Mouse (Mus musculus) right cerebral cortex, postnatal 36 days (tissue): Measurements from ENCODE around the gene Pola2.
A peak's percentile ranks its signal among the peaks of the same experiment; 100 is the strongest.

Source experiments
- DNase-seq, 2 experiments: peaks; one replicate each; pipeline ENCODE4 v3.0.0; 2022; ENCODE audit warnings: low spot score in 2 of 2, mixed read lengths in 1 of 2

The Pola2 gene

DNA sequence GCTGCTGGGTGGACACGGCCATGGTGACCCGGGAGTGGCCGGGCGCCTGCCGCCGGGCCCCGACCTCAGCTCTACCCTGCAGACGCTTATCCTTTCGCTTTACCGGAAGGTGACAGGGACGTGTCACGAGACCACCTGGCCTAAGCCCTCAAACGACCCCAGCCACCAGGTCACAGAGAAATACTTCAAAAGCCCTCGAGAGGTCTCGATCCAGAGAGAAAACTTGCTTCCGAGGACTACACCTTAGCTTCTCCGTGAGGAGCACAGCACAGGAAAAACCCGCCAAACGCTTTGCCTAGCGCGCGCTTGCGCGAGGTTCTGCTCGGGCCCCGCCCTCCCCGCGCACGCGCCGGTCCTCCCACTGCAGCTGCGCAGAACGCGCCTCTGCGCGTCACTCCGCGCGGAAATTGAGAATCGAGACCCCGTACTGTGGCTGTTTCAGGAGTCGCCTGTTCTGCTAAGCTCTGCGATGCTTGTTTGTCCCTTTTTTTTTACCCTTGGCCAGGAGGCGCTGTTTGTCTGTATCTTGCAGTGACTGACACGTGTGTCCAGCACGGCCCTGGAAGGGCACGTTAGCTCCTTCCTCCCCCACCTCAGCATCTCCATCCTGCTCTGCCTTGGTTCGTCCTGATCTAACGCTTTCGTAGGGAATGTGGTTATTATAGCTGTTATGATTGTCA, at the start of gene Pola2:
TSS of gene Pola2 (minus strand) at position 320 of the 680 bp plus-strand sequence.
- peak; percentile 75 to 77 for DNase-seq

DNA sequence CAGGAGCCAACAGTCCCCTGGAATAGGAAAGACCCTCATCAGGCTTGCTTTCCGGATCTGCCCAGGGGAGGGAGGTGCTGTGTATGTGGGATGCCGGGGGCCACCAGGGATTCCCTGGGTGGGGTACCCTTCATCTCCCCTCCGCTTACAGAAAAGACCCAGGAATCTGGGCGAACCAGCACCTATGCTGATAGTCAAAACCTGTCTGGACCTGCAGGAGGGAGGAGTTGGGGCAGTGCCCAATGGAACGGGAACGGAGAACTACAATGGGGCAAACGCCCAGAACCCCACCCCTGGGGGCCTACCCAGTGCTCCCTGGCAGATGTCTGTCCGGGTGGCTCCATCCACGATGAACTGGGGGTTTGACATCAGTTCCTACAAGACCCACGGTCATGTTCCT, 49.7 kb upstream of the Pola2 start:
- DNase-seq = no peak

DNA sequence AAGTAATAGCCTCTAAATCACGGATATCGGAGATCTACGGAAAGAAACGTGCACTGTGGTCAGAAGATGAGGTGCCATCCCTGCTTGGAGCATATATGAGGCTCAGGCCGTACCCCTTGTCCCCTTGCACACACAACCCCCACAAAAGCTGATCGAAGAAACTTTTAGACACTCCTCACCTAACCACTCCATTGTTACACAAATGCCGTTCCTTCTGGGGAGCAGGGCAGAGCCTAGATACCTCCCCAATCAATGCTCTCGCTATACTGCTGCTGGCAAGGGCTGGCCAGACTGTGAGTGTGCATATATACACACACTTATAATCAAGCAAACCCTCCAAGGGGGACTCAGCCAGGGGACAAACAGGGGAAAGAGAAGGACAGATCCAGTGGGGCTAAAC, 45.1 kb upstream of the Pola2 start:
- DNase-seq = no peak

DNA sequence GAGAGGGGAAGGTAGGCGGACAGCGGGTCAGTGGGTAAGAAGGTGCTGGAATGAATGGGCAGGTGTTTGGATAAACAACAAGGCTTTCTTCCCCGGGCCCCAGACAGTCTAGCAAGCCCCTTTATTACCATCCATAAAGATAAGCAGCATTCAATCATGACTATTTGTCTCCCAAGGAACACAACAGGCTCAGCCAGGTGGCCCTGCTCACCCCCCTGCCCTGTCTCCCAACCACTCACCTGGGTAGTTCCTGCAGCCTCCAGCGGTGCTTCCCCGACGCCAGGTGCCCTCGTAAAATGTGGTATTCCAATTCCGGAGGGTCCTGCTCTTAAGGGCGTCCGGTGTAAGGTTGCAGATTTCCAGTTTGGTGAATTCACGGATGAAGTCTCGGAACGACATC, 43.0 kb upstream of the Pola2 start:
- DNase-seq = no peak

DNA sequence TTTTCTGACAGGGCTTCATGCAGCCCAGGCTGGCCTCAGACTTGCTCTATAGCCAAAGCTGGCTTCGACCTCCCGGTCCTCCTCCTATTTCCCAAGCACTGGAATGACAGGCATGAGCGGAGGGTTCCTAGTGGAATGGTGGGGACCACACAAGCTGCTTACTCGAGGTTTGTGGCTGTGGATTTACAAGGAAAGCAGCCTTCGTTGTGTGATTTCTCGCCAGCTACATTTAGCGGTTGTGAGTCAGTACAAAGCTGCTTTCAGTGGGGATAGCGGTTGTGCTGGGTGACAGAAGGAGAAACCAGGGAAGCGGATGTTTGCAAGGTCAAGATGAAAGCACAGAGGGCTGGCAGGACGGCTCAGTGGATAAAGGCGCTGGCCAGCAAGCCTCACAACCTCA, 41.5 kb upstream of the Pola2 start:
- DNase-seq = no peak

DNA sequence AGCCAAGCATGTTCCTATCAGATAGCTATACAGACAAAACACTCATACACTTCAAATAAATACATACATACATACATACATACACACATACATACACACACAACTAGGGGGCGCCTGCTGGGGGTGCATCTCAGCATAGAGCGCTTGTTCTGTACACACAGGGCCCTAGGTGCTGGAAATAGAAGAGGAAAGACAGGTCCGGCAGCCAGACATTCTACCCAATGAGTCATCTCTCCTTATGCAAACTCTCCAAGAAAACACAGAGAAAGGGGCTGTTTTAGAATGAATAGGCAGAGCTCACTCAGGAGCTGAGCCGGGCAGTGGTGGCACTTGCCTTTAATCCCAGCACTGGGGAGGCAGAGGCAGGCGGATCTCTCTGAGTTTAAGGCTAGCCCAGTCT, 36.0 kb upstream of the Pola2 start:
- no peak for DNase-seq

DNA sequence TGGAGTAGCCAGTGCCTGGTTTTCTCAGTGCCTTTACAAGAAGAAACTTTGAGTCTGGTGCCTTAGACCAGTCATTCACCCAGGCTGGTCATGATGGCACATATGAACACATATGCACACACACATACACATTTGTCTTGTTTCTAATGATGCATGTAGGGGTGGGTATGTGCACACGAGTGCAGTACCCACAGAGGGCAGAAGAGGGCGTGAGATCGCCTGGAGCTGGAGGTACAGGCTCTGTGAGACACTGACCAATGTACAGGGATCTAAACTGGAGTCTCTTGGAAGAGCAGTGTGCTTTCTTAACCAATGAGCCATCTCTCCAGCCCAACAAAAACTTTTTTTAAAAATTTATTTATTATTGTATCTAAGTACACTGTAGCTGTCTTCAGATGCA, 34.2 kb upstream of the Pola2 start:
- no peak for DNase-seq

DNA sequence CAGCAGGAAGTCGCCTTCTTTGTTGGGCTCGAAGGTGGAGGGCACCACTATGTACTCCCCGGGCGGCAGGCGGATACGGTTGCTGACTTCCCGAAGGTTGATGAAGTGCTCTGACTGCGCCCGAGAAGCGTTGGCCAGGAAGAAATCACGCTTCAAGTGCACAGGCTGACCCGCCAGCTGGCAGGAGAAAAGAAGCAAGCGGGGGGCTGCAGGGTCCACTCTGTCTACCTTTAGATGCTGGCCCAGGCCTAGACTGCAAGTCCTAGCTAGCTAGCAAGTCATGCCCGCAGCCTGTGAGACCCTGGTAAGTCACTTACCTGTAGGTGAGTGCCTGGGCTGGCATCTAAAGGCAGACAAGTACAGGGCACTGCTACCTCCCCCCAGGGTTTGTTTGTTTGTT, 30.7 kb upstream of the Pola2 start:
- no peak for DNase-seq

DNA sequence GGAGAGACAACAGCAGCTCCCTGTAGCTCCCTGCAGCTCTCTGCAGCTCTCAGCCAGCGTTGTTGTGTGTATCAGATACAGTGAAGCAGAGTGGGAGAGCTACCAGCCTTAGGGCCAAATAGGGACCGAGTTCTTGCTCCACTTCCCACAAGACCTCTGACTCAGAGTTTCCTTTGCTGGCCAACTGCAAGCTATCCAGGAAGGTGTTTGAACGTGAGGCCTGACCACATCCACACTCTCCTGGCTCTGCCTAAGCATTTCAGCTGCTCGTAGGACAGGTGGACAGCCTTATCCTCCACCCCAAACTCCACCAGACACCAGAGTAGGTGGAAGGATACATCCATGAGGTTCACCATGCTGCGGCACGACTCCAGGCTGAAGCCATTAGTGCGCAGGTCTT, 28.0 kb upstream of the Pola2 start:
- no peak for DNase-seq

DNA sequence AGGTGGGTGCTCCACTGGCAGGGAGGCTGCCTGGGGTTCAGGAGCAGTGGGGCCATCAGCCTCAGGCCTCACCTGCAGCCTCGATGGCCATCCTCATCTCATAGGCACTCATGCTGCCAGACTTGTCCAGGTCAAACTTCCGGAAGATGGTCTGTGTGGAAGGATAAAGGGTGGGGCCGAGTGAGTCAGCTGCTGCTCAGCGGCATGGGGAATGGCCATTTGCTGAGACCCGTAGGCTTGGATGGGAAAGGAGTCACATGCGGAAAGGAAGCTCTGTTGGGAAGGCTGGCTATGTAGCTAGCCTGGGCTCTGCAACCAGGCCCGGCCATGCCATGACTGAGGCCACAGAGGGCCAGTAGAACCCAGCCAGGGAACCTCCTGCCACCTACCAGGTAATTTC, 27.5 kb upstream of the Pola2 start:
- DNase-seq = no peak

DNA sequence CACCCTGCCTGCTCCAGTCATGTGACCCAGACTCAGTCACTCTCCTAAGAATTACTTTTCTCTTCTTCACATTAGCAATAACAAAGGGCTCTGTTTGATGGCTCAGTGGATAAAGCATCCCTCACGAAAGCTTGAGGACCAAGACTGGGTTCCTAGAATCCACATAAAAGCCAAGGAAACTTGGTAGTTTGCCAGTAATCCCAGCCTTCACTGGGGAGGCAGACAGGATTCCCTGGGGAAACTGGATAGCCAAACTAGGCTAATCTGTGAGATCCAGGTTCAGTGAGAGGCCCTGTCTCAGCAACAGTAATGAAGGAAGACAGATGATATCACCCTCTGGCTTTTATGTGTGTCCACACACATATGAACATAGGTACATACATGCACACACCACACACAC, 26.9 kb upstream of the Pola2 start:
- no peak for DNase-seq

DNA sequence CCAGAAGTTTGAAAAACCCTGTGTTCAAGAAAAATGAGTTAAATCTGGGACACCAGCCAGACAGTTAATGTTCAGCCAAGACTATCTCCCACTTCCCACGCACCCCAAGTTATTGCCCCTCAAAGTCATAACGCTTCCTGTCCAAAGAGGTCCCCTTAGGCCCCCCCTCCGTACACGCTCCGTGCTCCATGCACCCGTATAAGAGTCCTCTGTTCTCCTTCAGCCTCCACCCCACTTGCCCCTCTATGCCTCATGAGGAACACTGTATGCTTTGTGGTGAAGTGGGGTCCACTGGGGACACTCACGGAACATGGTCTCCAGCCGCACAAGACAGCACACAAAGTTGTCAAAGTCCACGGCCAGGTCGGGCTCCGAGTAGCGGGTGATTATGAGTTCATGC, 26.0 kb upstream of the Pola2 start:
- no peak for DNase-seq

DNA sequence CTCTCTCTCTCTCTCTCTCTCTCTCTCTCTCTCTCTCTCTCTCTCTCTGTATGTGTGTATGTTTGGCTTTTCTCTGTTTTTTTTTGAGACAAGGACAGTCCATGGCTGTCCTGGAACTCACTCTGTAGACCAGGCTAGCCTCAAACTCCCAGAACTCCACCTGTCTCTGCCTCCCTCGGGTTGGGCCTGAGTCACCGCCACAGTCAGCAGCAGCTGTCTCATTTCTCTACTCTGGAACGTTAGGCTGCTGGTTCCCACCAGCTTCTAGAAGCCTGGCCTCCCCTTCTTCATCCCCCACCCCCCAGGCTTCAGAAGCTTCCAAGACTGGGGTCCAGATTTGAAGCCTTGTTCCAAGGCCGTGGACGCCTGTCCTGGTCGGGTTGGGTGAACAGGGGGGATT, 25.6 kb upstream of the Pola2 start:
- no peak for DNase-seq

DNA sequence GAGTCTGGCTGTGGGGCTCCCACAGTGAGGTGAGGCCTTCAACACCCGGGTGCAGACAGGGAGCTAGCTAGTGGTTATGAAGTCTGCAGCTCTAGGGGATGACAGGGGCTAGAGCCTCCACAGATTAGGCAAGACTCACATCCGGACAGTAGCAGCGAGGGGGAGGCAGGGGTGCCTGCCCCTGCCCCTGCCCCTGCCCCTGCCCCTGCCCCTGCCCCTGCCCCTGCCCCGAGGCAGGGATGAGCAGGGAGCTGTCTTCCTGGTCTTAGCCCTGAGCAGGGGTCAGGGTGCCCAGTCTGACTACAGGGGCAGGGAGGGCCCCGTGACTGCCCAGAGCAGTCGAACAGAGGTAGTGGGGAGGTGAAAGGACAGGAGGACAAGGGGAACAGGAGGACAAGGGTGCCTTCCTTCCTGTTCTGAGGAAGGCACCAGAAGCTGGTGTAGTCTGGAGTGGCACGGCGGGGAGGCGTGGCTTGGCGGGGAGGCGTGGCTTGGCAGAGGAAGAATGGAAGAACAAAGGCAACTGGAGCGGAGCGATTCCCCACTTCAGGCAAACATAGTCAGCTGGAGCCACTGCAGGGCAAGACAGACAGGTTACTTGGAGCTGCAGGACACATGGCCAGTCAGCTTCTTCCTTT, 24.9 kb upstream of the Pola2 start:
- peak; percentile 8 to 11 for DNase-seq

DNA sequence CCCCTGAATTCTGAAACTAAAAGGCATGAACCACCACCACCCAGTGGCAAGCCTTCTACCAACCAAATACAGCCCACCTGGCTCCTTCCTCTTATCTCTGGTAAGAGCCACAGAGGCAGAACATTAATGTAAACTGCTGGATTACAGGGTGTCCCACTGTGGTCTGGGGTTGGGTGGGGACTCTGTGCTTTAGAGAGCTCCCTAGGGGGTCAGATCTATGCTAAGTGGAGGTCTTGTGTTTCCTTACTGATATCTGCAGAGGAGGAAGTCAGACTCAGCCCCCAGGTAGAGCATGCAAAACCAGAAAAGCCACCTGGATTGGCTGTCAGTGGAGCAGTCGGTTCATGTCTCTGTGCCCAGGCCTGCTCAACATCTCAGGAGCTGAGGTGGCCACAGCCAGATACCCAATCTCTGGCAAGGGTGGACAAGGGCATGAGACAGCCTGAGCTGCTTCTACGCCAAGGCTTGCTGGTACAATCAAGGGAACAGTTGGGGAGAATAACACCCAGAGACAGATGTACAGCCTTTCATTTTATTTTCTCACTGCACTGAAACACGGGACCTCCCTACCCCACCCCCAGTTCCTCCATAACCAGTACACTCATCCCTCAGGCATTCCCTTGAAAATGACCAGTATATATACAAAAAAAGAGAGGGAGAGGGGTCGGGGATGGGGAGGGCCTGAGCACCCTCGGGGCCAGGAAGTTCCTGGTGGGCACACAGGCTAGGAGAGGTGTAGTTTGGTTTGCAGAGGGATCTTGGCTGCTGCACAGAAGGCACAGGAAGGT, 24.2 kb upstream of the Pola2 start:
- no peak for DNase-seq

DNA sequence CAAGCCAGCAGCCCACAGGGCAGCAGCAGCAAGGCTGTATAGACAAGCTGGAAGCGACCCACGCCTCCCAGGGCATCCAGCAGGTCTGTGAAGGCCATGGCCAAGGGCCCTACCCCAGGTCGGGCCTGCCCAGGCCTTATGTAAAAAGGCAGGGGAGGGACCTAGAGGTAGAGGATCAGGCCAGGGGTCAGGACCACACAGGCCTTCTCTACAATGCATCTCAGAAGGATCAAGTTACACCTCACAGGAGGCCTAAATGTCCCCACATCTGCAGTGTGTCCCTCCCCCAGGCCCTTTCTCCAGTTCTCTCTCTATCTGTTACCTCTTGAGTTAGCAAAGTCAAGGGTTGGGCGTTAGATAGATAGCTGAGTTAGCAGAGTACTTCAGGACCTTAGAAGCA, 22.0 kb upstream of the Pola2 start, which contains the start of gene Slc22a20:
TSS of gene Slc22a20 (minus strand) at position 101 of the 400 bp plus-strand sequence.
- no peak for DNase-seq

DNA sequence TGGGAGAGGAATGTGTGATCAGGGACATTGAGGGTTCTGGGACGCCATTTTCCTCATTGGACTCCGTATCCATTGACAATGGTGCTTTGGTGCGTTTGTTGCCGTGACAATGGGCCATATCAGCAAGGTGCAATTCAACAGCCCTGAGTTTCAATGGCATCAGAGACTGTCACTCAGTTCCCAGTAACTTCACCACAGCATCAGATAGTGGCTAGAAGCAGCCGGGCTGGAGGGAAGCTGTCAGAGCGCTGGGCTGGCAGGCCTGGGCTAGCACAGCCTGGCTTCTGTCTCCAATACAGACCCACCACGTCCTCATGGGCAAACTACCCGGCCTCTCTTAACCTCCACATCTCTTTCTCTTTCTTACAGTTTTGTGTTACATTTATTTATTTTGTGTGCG, 16.5 kb upstream of the Pola2 start:
- DNase-seq = no peak

DNA sequence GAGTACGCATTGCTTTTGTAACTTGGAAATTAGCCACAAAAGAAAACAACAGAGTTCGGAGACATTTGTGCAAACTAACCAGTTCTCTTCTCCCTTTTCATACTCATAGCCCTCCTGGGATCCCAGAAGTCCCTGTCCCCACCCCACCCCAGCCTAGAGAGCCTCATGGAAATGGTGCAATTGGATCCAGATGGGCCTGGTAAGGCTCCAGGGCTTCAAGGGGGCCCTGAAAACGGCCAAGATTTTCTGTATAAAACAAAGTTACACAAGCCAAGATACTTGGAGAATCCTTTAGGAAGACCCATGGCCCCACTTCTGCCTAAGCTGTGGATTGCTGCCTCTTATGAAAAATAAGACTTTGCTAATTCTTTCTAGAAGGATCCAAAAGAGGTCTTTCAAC, 13.7 kb upstream of the Pola2 start:
- no peak for DNase-seq

DNA sequence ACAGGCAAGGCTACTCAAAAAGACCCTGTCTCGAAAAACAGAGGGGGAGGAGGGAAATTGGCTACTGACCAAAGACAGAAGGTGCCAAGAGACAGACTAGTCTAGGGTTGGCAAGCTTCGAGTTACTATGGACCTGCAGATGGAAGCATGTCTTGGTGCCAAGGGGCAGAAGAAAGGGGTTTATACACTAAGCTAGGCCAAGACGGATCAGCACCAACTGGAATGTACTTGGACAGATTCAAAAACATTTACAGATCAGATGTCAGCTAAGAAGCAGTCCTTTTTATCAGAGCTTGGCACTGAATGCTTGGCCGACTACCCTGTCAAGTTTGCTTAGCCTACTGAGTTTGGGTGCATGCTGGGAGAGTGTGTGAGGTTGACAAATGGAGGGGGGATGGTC, 11.7 kb upstream of the Pola2 start:
- peak; percentile 3 to 11 for DNase-seq

DNA sequence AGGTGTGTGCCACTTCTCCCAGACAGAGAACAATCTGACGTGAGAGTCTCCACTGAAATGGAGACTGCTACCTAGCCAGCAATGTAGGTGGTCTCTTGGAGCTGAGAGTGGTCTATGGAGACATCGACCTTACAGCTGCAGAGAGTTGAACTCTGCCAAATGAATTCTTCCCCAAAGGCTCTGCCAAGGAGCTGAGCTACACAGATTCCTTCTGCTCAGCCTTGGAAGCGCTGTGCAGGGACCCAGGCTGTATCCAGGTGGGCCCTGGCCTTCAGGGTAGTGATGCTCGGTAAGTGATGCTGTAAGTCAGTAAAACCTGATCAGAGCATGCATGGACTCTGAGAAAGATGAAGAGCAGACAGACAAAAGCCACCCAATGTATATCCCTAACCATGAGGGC, 11.1 kb upstream of the Pola2 start:
- DNase-seq = no peak

DNA sequence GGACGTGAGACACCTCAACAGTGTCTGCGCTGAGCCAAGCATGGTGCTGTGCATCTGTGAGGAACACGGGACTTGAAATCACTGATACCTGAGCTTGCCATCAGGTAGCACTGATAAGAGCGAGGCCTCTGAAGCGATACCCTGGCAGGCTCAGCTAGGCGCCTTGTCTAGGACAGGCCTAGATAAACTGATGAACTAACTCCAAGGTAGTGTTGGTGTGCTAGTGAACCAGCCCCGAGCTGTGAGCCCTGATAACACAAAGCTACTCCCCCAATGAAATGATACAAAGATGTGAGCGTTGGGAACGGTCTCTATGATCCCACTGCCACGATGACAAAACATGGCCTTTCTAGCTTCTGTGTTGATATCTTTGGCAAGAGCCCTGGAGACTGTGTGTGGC, 3.7 kb upstream of the Pola2 start:
- no peak for DNase-seq

DNA sequence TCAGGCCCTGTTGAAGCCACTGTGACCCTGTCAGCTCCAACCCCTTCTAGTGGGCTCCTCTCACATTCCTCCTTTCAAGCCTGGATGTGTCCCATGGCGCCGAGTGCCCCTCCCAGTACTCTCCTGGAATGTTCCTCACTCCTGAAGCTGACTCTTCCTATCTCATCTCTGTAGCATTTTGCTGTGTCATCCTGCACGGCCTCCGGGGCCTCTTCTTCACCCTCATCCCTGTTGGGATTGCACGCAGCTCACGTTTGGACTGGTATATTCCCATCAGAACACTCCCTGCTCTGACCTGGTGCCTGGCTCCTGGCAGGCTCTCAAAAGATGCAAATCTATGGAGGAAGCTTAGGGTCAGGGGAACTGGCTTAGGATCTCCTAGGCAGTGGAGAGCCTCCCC, 2.8 kb upstream of the Pola2 start:
- no peak for DNase-seq

DNA sequence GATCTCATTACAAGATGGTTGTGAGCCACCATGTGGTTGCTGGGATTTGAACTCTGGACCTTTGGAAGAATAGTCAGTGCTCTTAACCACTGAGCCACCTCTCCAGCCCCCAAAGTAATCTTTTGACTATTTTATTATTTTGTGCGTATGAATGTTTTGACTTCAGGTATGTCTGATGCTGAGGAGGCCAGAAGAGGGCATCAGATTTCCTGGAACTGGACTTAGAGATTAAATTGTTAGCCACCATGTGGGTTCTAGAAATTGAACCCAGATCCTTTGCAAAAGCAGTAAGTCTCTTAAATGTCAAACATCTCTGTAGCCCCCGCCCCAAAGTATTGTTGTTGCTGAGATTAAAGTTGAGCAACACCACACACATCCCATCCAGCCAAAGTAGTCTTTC, 1.9 kb upstream of the Pola2 start:
- DNase-seq = no peak
